Mouse (Mus musculus): ENCODE results near the gene Aebp1. TPM values are rescaled to one million over a fixed set of nuclear protein-coding genes. Genes with fewer than 3 reads are reported as not detected.

The Aebp1 gene
- polyA plus RNA-seq, 1 experiment, result 22.9 TPM

GRCm38 (mm10) chr11:5829327-5829726, 32.4 kb upstream of the Aebp1 start:
- H3K4me1 ChIP-seq (replicated peaks; ENCODE audit: control insufficient read depth, insufficient read depth, low read length), result peaks cover 7% of the 10 kb centered on the region
- 31% methylated on average over 12 of the region's 12 CpGs for WGBS
- no peak overlapping the region for H3K4me3 ChIP-seq (ENCODE audit: control insufficient read depth, insufficient read depth, low read length)
- H3K27me3 ChIP-seq (ENCODE audit: control insufficient read depth, insufficient read depth, low read length), result no peaks in the 10 kb centered on the region
- TF ChIP-seq CTCF (IDR thresholded peaks at IDR 0.05; ENCODE audit: borderline replicate concordance, control insufficient read depth, extremely low read depth, insufficient read depth, low read length, poor library complexity) (no peak), POLR2A (IDR thresholded peaks at IDR 0.05; ENCODE audit: control insufficient read depth, extremely low read depth, insufficient read depth, low read length, poor library complexity) (no peak)
- no peak for DNase-seq
- H3K36me3 ChIP-seq (ENCODE audit: control insufficient read depth, insufficient read depth, low read length), result peaks cover 4% of the 10 kb centered on the region; the same call in 1 of the 2 replicates
- no peak overlapping the region for H3K27ac ChIP-seq (ENCODE audit: control insufficient read depth, insufficient read depth, low read length)

DNA sequence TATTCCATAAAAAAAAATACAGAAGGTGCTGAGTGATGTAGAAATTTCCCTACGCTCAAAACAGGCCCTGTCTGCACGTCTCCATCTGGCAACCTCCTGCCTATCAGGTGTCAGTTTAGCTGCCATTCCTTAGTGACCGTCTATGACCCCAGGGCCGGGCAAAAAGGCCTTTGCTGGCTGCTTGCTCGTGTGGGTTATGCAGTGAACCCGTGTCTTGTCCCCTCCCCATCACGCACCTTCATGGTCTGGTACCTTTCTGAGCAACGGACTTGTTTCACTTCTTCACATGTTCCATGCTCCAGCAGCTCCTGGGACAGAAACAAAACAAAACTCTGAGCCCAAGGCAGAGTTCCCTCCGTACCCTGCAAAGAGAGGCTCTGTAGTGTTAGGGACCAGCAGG, 27.2 kb upstream of the Aebp1 start:
- H3K27ac ChIP-seq (ENCODE audit: control insufficient read depth, insufficient read depth, low read length), result no peak overlapping the region
- TF ChIP-seq POLR2A (IDR thresholded peaks at IDR 0.05; ENCODE audit: control insufficient read depth, extremely low read depth, insufficient read depth, low read length, poor library complexity), result no peak
- no peak for TF ChIP-seq CTCF (IDR thresholded peaks at IDR 0.05; ENCODE audit: borderline replicate concordance, control insufficient read depth, extremely low read depth, insufficient read depth, low read length, poor library complexity)
- 91% methylated on average over 9 of the region's 9 CpGs for WGBS

DNA sequence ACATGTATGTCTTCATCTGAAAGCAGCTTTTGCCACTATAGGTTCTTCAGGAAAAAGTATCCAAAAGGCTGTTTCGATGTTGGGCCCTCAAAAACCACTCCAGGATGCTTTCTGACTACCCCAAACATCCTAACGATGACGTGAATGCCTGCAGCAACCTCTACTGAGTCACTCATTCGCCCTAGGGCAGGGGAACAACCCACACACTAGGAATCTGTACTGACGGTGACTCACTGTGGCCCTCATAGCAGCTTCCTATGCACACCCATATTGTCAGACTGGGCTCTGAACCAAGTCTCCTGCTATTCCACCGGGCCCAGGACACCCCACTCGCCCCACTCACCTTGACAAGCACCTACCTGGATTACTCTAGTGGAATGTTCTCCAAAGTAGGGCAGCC, 26.7 kb upstream of the Aebp1 start:
- peaks cover 13% of the 10 kb centered on the region for H3K4me1 ChIP-seq (replicated peaks; ENCODE audit: control insufficient read depth, insufficient read depth, low read length)
- no peak for DNase-seq
- no peak overlapping the region for H3K27ac ChIP-seq (ENCODE audit: control insufficient read depth, insufficient read depth, low read length)
- H3K27me3 ChIP-seq (ENCODE audit: control insufficient read depth, insufficient read depth, low read length), result no peaks in the 10 kb centered on the region
- TF ChIP-seq POLR2A (IDR thresholded peaks at IDR 0.05; ENCODE audit: control insufficient read depth, extremely low read depth, insufficient read depth, low read length, poor library complexity), result no peak
- TF ChIP-seq CTCF (IDR thresholded peaks at IDR 0.05; ENCODE audit: borderline replicate concordance, control insufficient read depth, extremely low read depth, insufficient read depth, low read length, poor library complexity), result no peak
- 90% methylated on average over 7 of the region's 7 CpGs for WGBS
- no peak overlapping the region for H3K4me3 ChIP-seq (ENCODE audit: control insufficient read depth, insufficient read depth, low read length)
- no peaks in the 10 kb centered on the region for H3K36me3 ChIP-seq (ENCODE audit: control insufficient read depth, insufficient read depth, low read length)

More for the DNA sequence above, 27.2 kb upstream of the Aebp1 start:
- Histone ChIP-seq H3K36me3 (ENCODE audit: control insufficient read depth, insufficient read depth, low read length) (peaks cover 3% of the 10 kb centered on the region; the same call in 1 of the 2 replicates), H3K4me3 (ENCODE audit: control insufficient read depth, insufficient read depth, low read length) (no peak overlapping the region), H3K27me3 (ENCODE audit: control insufficient read depth, insufficient read depth, low read length) (no peaks in the 10 kb centered on the region), H3K4me1 (replicated peaks; ENCODE audit: control insufficient read depth, insufficient read depth, low read length) (peaks cover 17% of the 10 kb centered on the region)
- DNase-seq, result no peak

GRCm38 (mm10) chr11:5836126-5836525, 25.6 kb upstream of the Aebp1 start:
- Histone ChIP-seq H3K4me3 (ENCODE audit: control insufficient read depth, insufficient read depth, low read length) (no peak overlapping the region), H3K27ac (ENCODE audit: control insufficient read depth, insufficient read depth, low read length) (no peak overlapping the region), H3K4me1 (replicated peaks; ENCODE audit: control insufficient read depth, insufficient read depth, low read length) (peaks cover 13% of the 10 kb centered on the region), H3K36me3 (ENCODE audit: control insufficient read depth, insufficient read depth, low read length) (no peaks in the 10 kb centered on the region), H3K27me3 (ENCODE audit: control insufficient read depth, insufficient read depth, low read length) (no peaks in the 10 kb centered on the region)
- no peak for DNase-seq
- TF ChIP-seq POLR2A (IDR thresholded peaks at IDR 0.05; ENCODE audit: control insufficient read depth, extremely low read depth, insufficient read depth, low read length, poor library complexity), result no peak
- peak; percentile 38; the same call in 1 of the 2 replicates for TF ChIP-seq CTCF (IDR thresholded peaks at IDR 0.05; ENCODE audit: borderline replicate concordance, control insufficient read depth, extremely low read depth, insufficient read depth, low read length, poor library complexity)
- WGBS, result 67% methylated on average over 1 of the region's 1 CpGs

DNA sequence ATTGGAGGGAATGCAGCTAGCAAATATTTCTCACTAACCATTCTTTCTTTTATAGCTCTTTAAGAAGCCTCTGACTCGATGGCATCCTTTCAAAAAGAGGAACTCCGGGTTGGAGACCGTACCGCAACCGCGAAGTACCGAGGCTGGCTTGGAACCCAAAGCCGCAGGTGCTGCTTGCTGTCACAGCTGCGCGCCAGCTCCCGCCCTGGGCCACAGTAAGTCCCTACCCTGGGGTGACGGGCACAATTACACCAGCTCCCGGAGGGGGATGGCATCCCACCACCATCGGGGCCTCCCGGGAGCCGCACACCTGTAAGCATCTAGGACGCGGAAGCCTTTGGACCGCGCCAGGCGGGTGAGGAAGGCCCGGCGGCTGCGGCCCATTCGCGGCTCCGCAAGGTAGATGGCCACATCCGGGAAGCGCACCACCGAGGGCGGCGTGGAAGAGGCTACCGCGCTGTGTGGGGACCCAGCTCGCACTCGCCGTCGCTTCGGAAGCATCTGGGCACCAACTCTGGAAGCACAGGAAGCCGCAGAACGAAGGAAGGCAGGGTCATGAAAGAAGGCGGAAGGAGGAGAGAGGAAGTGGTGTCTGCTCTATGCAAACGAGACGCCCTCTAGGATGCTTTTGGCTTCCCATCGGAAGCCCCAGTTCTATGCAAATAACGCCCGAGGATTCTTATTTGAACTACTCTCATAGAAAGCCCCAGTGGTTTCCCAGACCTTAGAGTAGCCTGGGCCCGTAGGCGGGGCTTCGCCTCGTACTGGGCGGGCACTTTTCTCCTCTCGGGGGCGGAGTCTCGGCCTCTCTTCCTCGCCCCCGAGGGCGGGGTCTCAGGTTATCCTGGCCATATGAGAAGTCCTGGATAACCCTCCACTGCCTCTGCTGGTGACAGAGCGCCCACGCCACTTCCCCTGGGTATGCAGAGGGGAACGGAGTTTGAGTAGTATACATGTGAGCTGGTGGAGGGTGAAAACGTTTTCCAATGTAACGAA, 24.2 kb upstream of the Aebp1 start, which contains the start of gene Polm:
TSS of gene Polm (minus strand) at position 766 of the 996 bp plus-strand sequence.
- Histone ChIP-seq H3K4me3 (ENCODE audit: control insufficient read depth, insufficient read depth, low read length) (peak within 1 kb of the TSS; percentile 77), H3K36me3 (ENCODE audit: control insufficient read depth, insufficient read depth, low read length) (no peaks in the 10 kb centered on the region), H3K27ac (ENCODE audit: control insufficient read depth, insufficient read depth, low read length) (peak within 1 kb of the TSS; percentile 77), H3K27me3 (ENCODE audit: control insufficient read depth, insufficient read depth, low read length) (no peaks in the 10 kb centered on the region), H3K4me1 (replicated peaks; ENCODE audit: control insufficient read depth, insufficient read depth, low read length) (peaks cover 13% of the 10 kb centered on the region)
- peak; percentile 84 for DNase-seq
- peak; percentile 52 for TF ChIP-seq POLR2A (IDR thresholded peaks at IDR 0.05; ENCODE audit: control insufficient read depth, extremely low read depth, insufficient read depth, low read length, poor library complexity)
- TF ChIP-seq CTCF (IDR thresholded peaks at IDR 0.05; ENCODE audit: borderline replicate concordance, control insufficient read depth, extremely low read depth, insufficient read depth, low read length, poor library complexity), result peak; percentile 58; the same call in 1 of the 2 replicates
- WGBS, result under 1% methylated on average over 63 of the region's 63 CpGs

- H3K4me3 ChIP-seq (ENCODE audit: control insufficient read depth, insufficient read depth, low read length), result no peak overlapping the region
- peaks cover 13% of the 10 kb centered on the region for H3K4me1 ChIP-seq (replicated peaks; ENCODE audit: control insufficient read depth, insufficient read depth, low read length)
- no peaks in the 10 kb centered on the region for H3K27me3 ChIP-seq (ENCODE audit: control insufficient read depth, insufficient read depth, low read length)
- H3K27ac ChIP-seq (ENCODE audit: control insufficient read depth, insufficient read depth, low read length), result no peak overlapping the region
- no peak for TF ChIP-seq POLR2A (IDR thresholded peaks at IDR 0.05; ENCODE audit: control insufficient read depth, extremely low read depth, insufficient read depth, low read length, poor library complexity)
- no peak for TF ChIP-seq CTCF (IDR thresholded peaks at IDR 0.05; ENCODE audit: borderline replicate concordance, control insufficient read depth, extremely low read depth, insufficient read depth, low read length, poor library complexity)
- 89% methylated on average over 7 of the region's 7 CpGs for WGBS
- no peaks in the 10 kb centered on the region for H3K36me3 ChIP-seq (ENCODE audit: control insufficient read depth, insufficient read depth, low read length)
- DNase-seq, result no peak
These were observed 21.4 kb upstream of the Aebp1 start for GRCm38 (mm10) chr11:5840346-5840745.
